Mouse (Mus musculus) limb, embryonic 11.5 days (tissue): ENCODE data around the gene Tm9sf4. TPM values are rescaled to one million over a fixed set of nuclear protein-coding genes. Genes with fewer than 3 reads are reported as not detected.

Experiments used
- ATAC-seq: fragments of 200-750 bp; cut with Nextera tagmentation; 2 replicates; pipeline ENCODE4 v1.8.0; 2017; ENCODE audit warnings: low read depth; ENCODE audit not compliant: insufficient number of reproducible peaks, low FRiP score, low TSS enrichment
- DNase-seq: peaks from one replicate; pipeline ENCODE4 v3.0.0-alpha.2; 2015; ENCODE audit warnings: low spot score
- H3K27ac ChIP-seq: fragments of 300-500 bp; sonication (generic); replicated peaks from 2 replicates; pipeline ENCODE4 v1.5.1; 2014; ENCODE audit warnings: low read depth, mild to moderate bottlenecking, low read length
- H3K27me3 ChIP-seq: fragments of 300-500 bp; sonication (generic); 2 replicates; pipeline ENCODE4 v1.6.1; 2014; ENCODE audit warnings: mild to moderate bottlenecking, low read length, mixed read lengths; ENCODE audit not compliant: control insufficient read depth, insufficient read depth
- H3K36me3 ChIP-seq: fragments of 300-500 bp; sonication (generic); 2 replicates; pipeline ENCODE4 v1.6.1; 2014; ENCODE audit warnings: mild to moderate bottlenecking, low read length, moderate library complexity, mixed read lengths; ENCODE audit not compliant: control insufficient read depth, insufficient read depth
- H3K4me1 ChIP-seq: fragments of 300-500 bp; sonication (generic); 2 replicates; pipeline ENCODE4 v1.6.1; 2014; ENCODE audit warnings: low read length, mixed read lengths; ENCODE audit not compliant: control insufficient read depth, insufficient read depth
- H3K4me2 ChIP-seq: fragments of 300-500 bp; sonication (generic); 2 replicates; pipeline ENCODE4 v1.6.1; 2014; ENCODE audit warnings: low read depth, mild to moderate bottlenecking, moderate library complexity; ENCODE audit not compliant: severe bottlenecking
- H3K4me3 ChIP-seq: fragments of 300-500 bp; sonication (generic); 2 replicates; pipeline ENCODE4 v1.5.1; 2014; ENCODE audit warnings: low read depth, low read length
- H3K9ac ChIP-seq: fragments of 300-500 bp; sonication (generic); 2 replicates; pipeline ENCODE4 v1.6.1; 2014; ENCODE audit warnings: mild to moderate bottlenecking, low read length
- H3K9me3 ChIP-seq: fragments of 300-500 bp; sonication (generic); 2 replicates; pipeline ENCODE4 v1.6.1; 2016; ENCODE audit warnings: low read length; ENCODE audit not compliant: control insufficient read depth
- WGBS: fragments of 180-500 bp; shearing (Covaris S2); extraction: QIAGEN DNeasy Blood & Tissue Kit; methylation state at CpG from one replicate; pipeline ENCODE4 v1.1.7; 2014; 5-methylcytosine and 5-hydroxymethylcytosine counted together
- polyA plus RNA-seq: library from polyadenylated mRNA; unstranded; fragments of >200 nt; fragmentation: Nextera tagmentation; extraction: Ambion mirVana; gene quantifications from 2 replicates; pipeline ENCODE4 v1.2.1, GENCODE M21; 2014

Gene Tm9sf4
- 79.7 and 97.5 TPM in 2 replicates for polyA plus RNA-seq

- H3K4me3 ChIP-seq = peak within 1 kb of the TSS; percentile 80
- peak within 1 kb of the TSS; percentile 67 for H3K4me2 ChIP-seq
- peak within 1 kb of the TSS; percentile 84 for H3K27ac ChIP-seq
- no peaks in the 10 kb centered on the region for H3K27me3 ChIP-seq
- peak; percentile 95 for DNase-seq
- 11% methylated on average over 34 of the region's 34 CpGs for WGBS
- H3K9me3 ChIP-seq = no peaks in the 10 kb centered on the region
- peaks cover 4% of the 10 kb centered on the region; the same call in 1 of the 2 replicates for H3K4me1 ChIP-seq
- peak; percentile 93 for ATAC-seq
- no peaks in the 10 kb centered on the region for H3K36me3 ChIP-seq
- peak within 1 kb of the TSS; percentile 81 for H3K9ac ChIP-seq
Observed at GRCm38 (mm10) chr2:153160844-153161683, at the start of gene Tm9sf4. TSS of gene Tm9sf4 (plus strand) at chr2:153161303.

- no peaks in the 10 kb centered on the region for H3K27me3 ChIP-seq
- ATAC-seq = no peak
- no peak overlapping the region for H3K9ac ChIP-seq
- no peak for DNase-seq
- H3K36me3 ChIP-seq = no peaks in the 10 kb centered on the region
- no peak overlapping the region for H3K4me2 ChIP-seq
- H3K4me3 ChIP-seq = no peak overlapping the region
- no peaks in the 10 kb centered on the region for H3K9me3 ChIP-seq
- H3K4me1 ChIP-seq = no peaks in the 10 kb centered on the region
- no peak overlapping the region for H3K27ac ChIP-seq
- 80% methylated on average over 4 of the region's 4 CpGs for WGBS
Observed at GRCm38 (mm10) chr2:153115679-153116081, 45.4 kb upstream of the Tm9sf4 start.

- no peaks in the 10 kb centered on the region for H3K36me3 ChIP-seq
- 88% methylated on average over 7 of the region's 7 CpGs for WGBS
- H3K4me3 ChIP-seq = no peak overlapping the region
- H3K9me3 ChIP-seq = no peaks in the 10 kb centered on the region
- H3K27ac ChIP-seq = no peak overlapping the region
- H3K9ac ChIP-seq = no peak overlapping the region
- no peak for DNase-seq
- ATAC-seq = no peak
- no peaks in the 10 kb centered on the region for H3K27me3 ChIP-seq
- no peaks in the 10 kb centered on the region for H3K4me1 ChIP-seq
- no peak overlapping the region for H3K4me2 ChIP-seq
Observed at GRCm38 (mm10) chr2:153117051-153117486, 44.0 kb upstream of the Tm9sf4 start.

- Histone ChIP-seq H3K4me2 (no peak overlapping the region), H3K27me3 (no peaks in the 10 kb centered on the region), H3K4me3 (no peak overlapping the region), H3K36me3 (no peaks in the 10 kb centered on the region), H3K9me3 (no peaks in the 10 kb centered on the region), H3K4me1 (no peaks in the 10 kb centered on the region), H3K9ac (no peak overlapping the region), H3K27ac (no peak overlapping the region)
- ATAC-seq = no peak
- no peak for DNase-seq
- 90% methylated on average over 6 of the region's 6 CpGs for WGBS
Observed at GRCm38 (mm10) chr2:153119488-153119887, 41.6 kb upstream of the Tm9sf4 start.

- Histone ChIP-seq H3K9me3 (no peaks in the 10 kb centered on the region), H3K36me3 (no peaks in the 10 kb centered on the region), H3K4me3 (no peak overlapping the region), H3K4me2 (no peak overlapping the region), H3K27ac (no peak overlapping the region), H3K27me3 (no peaks in the 10 kb centered on the region), H3K4me1 (no peaks in the 10 kb centered on the region), H3K9ac (no peak overlapping the region)
- ATAC-seq (no peak), DNase-seq (no peak)
- WGBS = 69% methylated on average over 8 of the region's 8 CpGs
Observed at GRCm38 (mm10) chr2:153120126-153120525, 41.0 kb upstream of the Tm9sf4 start.

- no peaks in the 10 kb centered on the region for H3K4me1 ChIP-seq
- no peaks in the 10 kb centered on the region for H3K27me3 ChIP-seq
- no peaks in the 10 kb centered on the region for H3K9me3 ChIP-seq
- no peak overlapping the region for H3K27ac ChIP-seq
- no peak for ATAC-seq
- H3K4me2 ChIP-seq = no peak overlapping the region
- H3K4me3 ChIP-seq = no peak overlapping the region
- 78% methylated on average over 8 of the region's 8 CpGs for WGBS
- DNase-seq = no peak
- H3K36me3 ChIP-seq = no peaks in the 10 kb centered on the region
- no peak overlapping the region for H3K9ac ChIP-seq
Observed at GRCm38 (mm10) chr2:153121821-153122615, 39.1 kb upstream of the Tm9sf4 start.

GRCm38 (mm10) chr2:153122701-153123100 lies 38.4 kb upstream of the Tm9sf4 start:
- DNase-seq (no peak), ATAC-seq (no peak)
- Histone ChIP-seq H3K9ac (no peak overlapping the region), H3K9me3 (no peaks in the 10 kb centered on the region), H3K36me3 (no peaks in the 10 kb centered on the region), H3K4me1 (no peaks in the 10 kb centered on the region), H3K4me3 (no peak overlapping the region), H3K4me2 (no peak overlapping the region), H3K27ac (no peak overlapping the region), H3K27me3 (no peaks in the 10 kb centered on the region)
- 91% methylated on average over 7 of the region's 7 CpGs for WGBS

GRCm38 (mm10) chr2:153125875-153126274 lies 35.2 kb upstream of the Tm9sf4 start:
- Histone ChIP-seq H3K9me3 (no peaks in the 10 kb centered on the region), H3K36me3 (no peaks in the 10 kb centered on the region), H3K27ac (no peak overlapping the region), H3K9ac (no peak overlapping the region), H3K4me3 (no peak overlapping the region), H3K27me3 (no peaks in the 10 kb centered on the region), H3K4me1 (no peaks in the 10 kb centered on the region), H3K4me2 (no peak overlapping the region)
- ATAC-seq (no peak), DNase-seq (no peak)
- 54% methylated on average over 5 of the region's 5 CpGs for WGBS
